Mouse (Mus musculus) heart, postnatal 0 days (tissue): Measurements from ENCODE around the gene Raver2.

Experiments used
- CTCF ChIP-seq: IDR thresholded peaks from 2 replicates; pipeline ENCODE4 v1.5.1; 2016; ENCODE audit warnings: antibody characterized with exemption, control low read depth, low read depth
- EP300 ChIP-seq: IDR thresholded peaks from 2 replicates; pipeline ENCODE4 v1.6.1; 2016; ENCODE audit warnings: antibody characterized with exemption, low read depth

- no peak for TF ChIP-seq CTCF
- no peak for TF ChIP-seq EP300
These were observed 11.2 kb downstream of the Raver2 start for GRCm38 (mm10) chr4:101080016-101080415.
